21 mouse cellular contexts compared by ENCODE assay signal in the genomic region with DNA sequence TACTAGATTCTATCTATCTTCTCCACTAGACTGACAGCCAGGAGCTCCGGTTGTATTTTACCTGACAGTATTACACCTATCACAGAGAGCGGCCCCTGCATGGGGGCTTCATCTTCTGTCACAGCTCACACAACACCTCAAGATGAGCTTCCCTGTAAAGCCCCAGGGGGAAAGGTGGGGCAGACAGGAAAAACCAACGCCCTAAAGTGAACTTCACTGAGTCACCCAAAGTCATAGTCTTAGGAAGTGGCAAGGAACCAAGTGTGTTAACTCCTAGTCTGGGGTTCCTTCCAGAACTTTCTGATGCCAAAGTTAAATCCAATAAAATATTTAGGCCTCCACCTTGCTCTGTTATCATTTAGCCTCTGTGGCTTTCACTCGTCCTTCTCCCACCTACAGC. TPM values are rescaled to one million over a fixed set of nuclear protein-coding genes. Genes with fewer than 3 reads are reported as not detected.
DNase-seq lines count a peak whose midpoint lies in the region; TF ChIP-seq lines count a peak whose summit lies in the region.
"Had no signal": no experiment of that assay in that cellular context is flagged by ENCODE, and none has a peak within 500 bp of the region (broad histone marks: within the 10 kb centered on the region; RNA-seq: fewer than 3 reads in every experiment).

No protein-coding gene starts in this region.

- no peaks in the 10 kb centered on the region for H3K36me3 ChIP-seq in kidney, adult 2 months (ENCODE audit: control insufficient read depth, insufficient read depth, low read length)
- H3K36me3 ChIP-seq: heart, embryonic 13.5 days; limb, embryonic 13.5 days; liver, embryonic 13.5 days; lung, embryonic 15.5 days; midbrain, embryonic 13.5 days had no signal

- no peak for TF ChIP-seq POLR2A in kidney, adult 2 months (IDR thresholded peaks at IDR 0.05; ENCODE audit: low read depth, low read length)
- no peak for TF ChIP-seq POLR2A in embryonic fibroblast, embryonic 13.5 days (IDR thresholded peaks at IDR 0.05; ENCODE audit: low read depth, low read length)

- H3K27me3 ChIP-seq in kidney, adult 2 months (replicated peaks; ENCODE audit: control insufficient read depth, insufficient read depth, low read length), result no peaks in the 10 kb centered on the region
- H3K27me3 ChIP-seq: heart, embryonic 13.5 days; limb, embryonic 13.5 days; liver, embryonic 13.5 days; lung, embryonic 15.5 days; midbrain, embryonic 13.5 days had no signal

- DNase-seq in gastrocnemius, adult 2 months, result no peak
- no peak for DNase-seq in gastrocnemius, adult 8-10 months (ENCODE audit: low spot score in 2 of 2)
- peak; percentile 67 for DNase-seq in kidney, adult 2 months
- DNase-seq in kidney, postnatal 10 days, result no peak
- peak; percentile 17 for DNase-seq in ES-CJ7 (ENCODE audit: low read depth, low spot score)
- no peak for DNase-seq in thymus, adult 18-20 months
- DNase-seq: adrenal gland, postnatal 25 days; B cell, adult 2 months; cerebellum, adult 18-20 months; cerebellum, postnatal 25 days; embryo, embryonic 11 days; forebrain, postnatal 0 days; layer of hippocampus, postnatal 36 days; liver, embryonic 13.5 days; thymus, adult 2 months had no signal

- 52% methylated on average over 4 of the region's 4 CpGs for WGBS in kidney, adult 2 months

- intact Hi-C loops in gastrocnemius, adult 2 months (cut with DNase I), result loop anchor here (5.0 kb wide), 1 partner anchor 38 kb away; the partner anchor contains the start of gene Apbb2

- no peak for TF ChIP-seq CTCF in gastrocnemius, adult 2 months (IDR thresholded peaks at IDR 0.05)
- no peak for TF ChIP-seq CTCF in kidney, adult 2 months (conservative IDR thresholded peaks at IDR 0.05; ENCODE audit: insufficient read depth, insufficient read length, low read depth, low read length)
- TF ChIP-seq CTCF in embryonic fibroblast, embryonic 13.5 days (IDR thresholded peaks at IDR 0.05; ENCODE audit: borderline replicate concordance, insufficient read depth, low read length), result no peak

- H3K4me1 ChIP-seq in kidney, adult 2 months (ENCODE audit: control insufficient read depth, insufficient read depth, low read length), result peaks cover 40% of the 10 kb centered on the region
- H3K4me1 ChIP-seq in embryonic fibroblast, embryonic 13.5 days (ENCODE audit: control insufficient read depth, insufficient read depth, low read length), result peaks cover 17% of the 10 kb centered on the region
- H3K4me1 ChIP-seq: liver, embryonic 13.5 days had no signal

- peak overlapping the region; percentile 40 for H3K27ac ChIP-seq in gastrocnemius, adult 2 months
- H3K27ac ChIP-seq in kidney, adult 2 months (ENCODE audit: insufficient read depth, low read depth, low read length), result 0 out of 2 replicates have a peak overlapping the region, but pooled peaks have one; percentile 11
- peak overlapping the region; percentile 79 for H3K27ac ChIP-seq in embryonic fibroblast, embryonic 13.5 days (ENCODE audit: insufficient read depth, low read length)
- H3K27ac ChIP-seq: heart, embryonic 13.5 days; layer of hippocampus, adult 2 months; limb, embryonic 13.5 days; liver, embryonic 13.5 days; lung, embryonic 15.5 days; midbrain, embryonic 13.5 days had no signal

- H3K4me3 ChIP-seq in gastrocnemius, adult 2 months, result no peak overlapping the region
- no peak overlapping the region for H3K4me3 ChIP-seq in kidney, adult 2 months (ENCODE audit: insufficient read depth, low read depth, low read length)
- no peak overlapping the region for H3K4me3 ChIP-seq in embryonic fibroblast, embryonic 13.5 days (ENCODE audit: insufficient read depth, low read length)
- H3K4me3 ChIP-seq: heart, embryonic 13.5 days; layer of hippocampus, adult 2 months; limb, embryonic 13.5 days; liver, embryonic 13.5 days; lung, embryonic 15.5 days; midbrain, embryonic 13.5 days had no signal

RNA-seq across cellular contexts. Expression of gene Apbb2, which starts 39.5 kb away (rescaled TPM):
- 10 to 100 TPM; 35.9 to 43.2 TPM for total RNA-seq in gastrocnemius, adult 2 months (2021)
- total RNA-seq in gastrocnemius, adult 8-10 months (2022), result 10 to 100 TPM; 29.3 to 55.9 (median 38.8) TPM
- 21.4 and 27.7 TPM in 2 replicates for polyA plus RNA-seq in kidney, adult 2 months (2012; rRNA removed)
- 71.9 and 88.0 TPM in 2 replicates for polyA plus RNA-seq in embryonic fibroblast, embryonic 13.5 days (2011; ENCODE audit: insufficient read length, low read depth, missing spikeins)

Comparison
In these comparisons a context has a peak if more than half of its experiments do, and no peak if none do; other contexts are left out.
1. DNase-seq: peak in kidney, adult 2 months (single experiment) and ES-CJ7 (single experiment); none in gastrocnemius, adult 2 months (single experiment), gastrocnemius, adult 8-10 months (0 of 2), kidney, postnatal 10 days (single experiment) and thymus, adult 18-20 months (0 of 2).
2. H3K27ac ChIP-seq: peak in every context shown above with its lines; median percentile 79 in embryonic fibroblast, embryonic 13.5 days; 40 in gastrocnemius, adult 2 months; 11 in kidney, adult 2 months.